Mouse (Mus musculus) embryonic stem cell, embryonic (primary cell): ENCODE results near the gene Srcin1.

Source experiments
- CTCF ChIA-PET, 4 experiments: fragments of 300-600 bp in 2 of 4; fragments of 350-600 bp in 2 of 4; sonication (Branson Sonifier 250); formaldehyde crosslinking; loops; one replicate each; lab custom pipeline; 2022; ENCODE audit warnings: inconsistent platforms in 2 of 4; lab: Charles Lee
- POLR2A ChIA-PET, 4 experiments: fragments of 300-600 bp in 2 of 4; fragments of 350-600 bp in 2 of 4; sonication (Branson Sonifier 250); formaldehyde crosslinking; loops; one replicate each; lab custom pipeline; 2022; ENCODE audit warnings: antibody characterized with exemption in 4 of 4, inconsistent platforms in 1 of 4; lab: Charles Lee

Srcin1 gene

DNA sequence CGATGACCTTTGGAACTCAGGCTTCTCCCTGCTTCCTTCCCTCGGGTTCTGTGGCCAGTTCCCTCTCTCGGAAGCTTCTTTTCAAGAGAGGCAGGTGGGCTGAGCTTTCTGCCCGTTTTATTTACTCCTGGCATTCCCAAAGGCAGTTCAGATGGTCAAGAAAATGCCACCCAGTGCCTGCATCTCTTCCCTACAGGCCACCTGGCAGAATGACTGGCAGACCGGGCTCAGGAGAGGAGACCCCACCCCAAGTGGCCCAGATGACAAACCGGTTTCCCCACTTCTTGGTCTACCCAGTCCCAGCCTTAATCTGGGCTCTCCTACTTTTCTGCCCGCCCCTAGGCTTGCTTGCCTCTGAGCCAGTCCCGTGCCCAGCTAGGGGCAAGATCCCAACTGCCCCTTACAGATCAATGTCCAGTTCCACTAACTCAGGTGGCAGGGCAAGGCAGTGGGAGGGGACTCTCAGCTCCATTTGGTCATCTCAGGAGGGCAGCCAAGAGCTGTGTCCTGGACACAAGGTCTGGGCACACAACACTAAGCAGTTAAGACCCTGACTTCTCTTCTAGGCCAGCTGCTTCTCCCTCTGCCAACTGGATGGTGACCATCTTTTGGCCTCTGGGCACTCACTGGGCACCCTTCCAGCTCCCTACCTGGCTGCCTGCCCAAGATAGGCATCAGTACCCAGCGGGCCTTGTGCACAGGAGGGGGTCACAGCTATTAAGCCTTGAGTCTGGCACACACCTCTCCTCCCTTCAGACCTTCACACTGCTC is at the start of gene Srcin1:
Gene Srcin1 (minus strand): TSS at position 51 of the 771 bp plus-strand sequence.
- CTCF ChIA-PET = interaction anchor here (0.5 to 2.1 kb wide), 42 partner anchors 9 to 1524 kb away, joined by 3 to 36 read pairs (median 4); no protein-coding TSS in a partner anchor

DNA sequence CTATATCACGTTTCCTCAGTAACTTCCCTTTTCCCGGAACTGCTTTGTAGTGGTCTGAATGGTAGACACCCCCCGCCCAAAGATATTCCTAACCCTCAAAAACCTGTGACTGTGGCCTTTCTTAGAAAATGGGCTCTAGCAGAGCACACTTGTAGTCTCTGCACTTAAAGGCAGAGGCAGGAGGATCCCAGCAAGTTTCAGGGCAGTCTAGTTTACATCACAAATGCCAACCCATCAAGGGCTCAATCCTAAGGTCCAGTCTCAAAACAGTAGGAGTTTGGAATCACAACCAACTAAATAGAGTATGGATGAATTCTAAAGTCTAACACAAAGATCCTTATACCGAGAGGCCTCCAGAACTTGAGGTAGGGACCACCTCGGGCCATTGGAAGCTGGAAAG is 49.6 kb upstream of the Srcin1 start:
- ChIA-PET CTCF (interaction anchor here in 3 of 4 experiments (0.7 to 2.1 kb wide), 12 partner anchors 13 to 223 kb away, joined by 3 to 12 read pairs (median 4); no protein-coding TSS in a partner anchor), POLR2A (interaction anchor here in 3 of 4 experiments (0.7 to 7.4 kb wide), 47 partner anchors 8 to 310 kb away, joined by 3 to 145 read pairs (median 7); partner anchors contain the start of genes Mllt6 (in 2 of the 3), Mrpl45 (in 1 of the 3), Pcgf2 (in 1 of the 3) and Pip4k2b (in 1 of the 3))

More for the DNA sequence above, at the start of gene Srcin1:
- POLR2A ChIA-PET = interaction anchor here in 3 of 4 experiments (0.6 to 3.2 kb wide), 32 partner anchors 10 to 1342 kb away, joined by 3 to 17 read pairs (median 4); partner anchors contain the start of genes Arhgap23 (in 1 of the 3) and Mrpl45 (in 1 of the 3)

DNA sequence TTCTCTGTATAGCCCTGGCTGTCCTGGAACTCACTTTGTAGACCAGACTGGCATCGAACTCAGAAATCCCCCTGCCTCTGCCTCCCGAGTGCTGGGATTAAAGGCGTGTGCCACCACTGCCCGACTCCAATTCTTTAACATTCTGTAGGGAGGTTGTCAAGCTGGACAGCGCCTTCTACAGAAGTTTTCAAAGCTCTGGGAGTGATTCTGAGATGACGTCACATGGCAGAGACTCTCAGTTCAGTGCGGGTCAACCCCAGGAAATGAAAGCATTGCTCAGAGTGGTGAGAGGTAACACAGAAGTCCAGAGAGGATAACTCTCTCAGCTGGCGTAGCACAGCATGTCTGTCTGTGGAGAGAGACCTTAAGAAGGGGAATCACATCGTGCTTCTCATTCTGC is 47.2 kb upstream of the Srcin1 start:
- ChIA-PET POLR2A (interaction anchor here in 3 of 4 experiments (0.6 to 1.5 kb wide), 10 partner anchors 9 to 1275 kb away, joined by 3 to 6 read pairs (median 4); partner anchors contain the start of gene Psmb3 (in 1 of the 3)), CTCF (interaction anchor here in 3 of 4 experiments (0.9 to 1.8 kb wide), 6 partner anchors 92 to 154 kb away, joined by 3 to 10 read pairs (median 3); no protein-coding TSS in a partner anchor)

DNA sequence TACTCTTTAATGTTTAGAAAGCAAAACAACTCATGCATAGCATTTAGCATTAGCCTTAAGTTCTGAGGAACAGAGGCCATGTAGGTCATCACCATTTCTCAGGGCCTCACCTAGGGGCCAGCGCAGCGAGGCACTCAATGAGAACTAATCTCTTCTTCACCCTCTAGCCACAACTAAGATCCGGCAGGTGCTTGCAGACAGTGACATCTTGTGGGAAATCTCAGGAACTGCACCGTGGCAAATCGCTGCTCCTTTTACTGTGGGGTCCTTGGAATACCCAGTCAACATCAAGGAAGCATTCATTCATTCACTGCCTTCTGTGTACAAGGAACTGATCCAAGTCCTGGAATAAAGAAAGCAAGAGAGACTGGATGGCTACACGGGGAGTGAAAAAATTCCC is 46.5 kb upstream of the Srcin1 start:
- POLR2A ChIA-PET = interaction anchor here in 1 of 4 experiments (0.9 to 1.0 kb wide), 3 partner anchors 10 to 133 kb away, joined by 3 to 4 read pairs (median 3); no protein-coding TSS in a partner anchor
- CTCF ChIA-PET = interaction anchor here in 1 of 4 experiments (0.9 kb wide), 1 partner anchor 133 kb away, joined by 5 read pairs; no protein-coding TSS in a partner anchor

DNA sequence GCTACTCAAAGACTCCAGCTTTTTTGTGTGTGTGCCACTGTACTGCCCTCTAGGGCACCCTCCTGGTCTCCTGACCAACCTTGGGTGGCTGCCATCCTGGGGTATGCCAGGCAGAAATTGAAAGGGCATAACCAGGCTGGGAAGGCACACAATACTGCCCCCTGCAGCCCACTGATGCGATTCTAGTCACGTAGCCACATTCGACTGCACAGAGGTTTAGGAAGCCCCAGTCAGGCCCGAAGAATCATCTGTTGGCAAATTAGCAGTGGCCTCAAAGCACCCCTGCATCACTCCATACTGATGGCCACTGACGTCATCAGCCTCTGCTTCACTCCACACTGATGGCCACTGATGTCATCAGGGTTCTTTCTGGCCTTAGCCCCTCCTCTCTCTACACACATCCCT is 43.4 kb upstream of the Srcin1 start:
- ChIA-PET POLR2A (interaction anchor here in 3 of 4 experiments (0.5 to 10.9 kb wide), 23 partner anchors 9 to 752 kb away, joined by 3 to 102 read pairs (median 3); partner anchors contain the start of gene Epop (in 2 of the 3)), CTCF (interaction anchor here in 3 of 4 experiments (0.6 to 2.3 kb wide), 15 partner anchors 9 to 185 kb away, joined by 3 to 10 read pairs (median 3); no protein-coding TSS in a partner anchor)

DNA sequence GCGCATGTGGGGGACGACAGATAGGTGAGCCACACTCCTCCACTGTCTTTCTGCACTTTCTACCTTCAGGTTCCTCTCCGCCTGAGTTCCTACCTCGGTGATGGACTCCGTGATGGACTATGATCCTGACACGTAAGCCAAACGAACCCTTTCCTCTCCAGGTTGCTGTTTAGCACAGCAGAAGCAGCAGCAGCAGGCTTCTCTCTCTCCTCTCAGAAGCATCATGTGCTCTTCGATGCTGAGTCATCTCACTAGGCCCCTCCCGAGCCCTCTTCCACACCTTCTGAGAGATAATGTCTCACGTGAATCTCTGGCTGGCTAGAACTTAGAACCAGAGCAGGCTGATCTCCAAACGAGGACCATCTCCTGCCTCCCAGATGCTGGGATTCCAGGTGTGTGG is 42.4 kb upstream of the Srcin1 start:
- POLR2A ChIA-PET = interaction anchor here in 2 of 4 experiments (0.7 to 10.9 kb wide), 13 partner anchors 10 to 128 kb away, joined by 3 to 102 read pairs (median 3); partner anchors contain the start of gene Epop (in 1 of the 2)
- CTCF ChIA-PET = interaction anchor here in 3 of 4 experiments (0.5 to 2.3 kb wide), 5 partner anchors 49 to 131 kb away, joined by 3 to 10 read pairs (median 6); no protein-coding TSS in a partner anchor

DNA sequence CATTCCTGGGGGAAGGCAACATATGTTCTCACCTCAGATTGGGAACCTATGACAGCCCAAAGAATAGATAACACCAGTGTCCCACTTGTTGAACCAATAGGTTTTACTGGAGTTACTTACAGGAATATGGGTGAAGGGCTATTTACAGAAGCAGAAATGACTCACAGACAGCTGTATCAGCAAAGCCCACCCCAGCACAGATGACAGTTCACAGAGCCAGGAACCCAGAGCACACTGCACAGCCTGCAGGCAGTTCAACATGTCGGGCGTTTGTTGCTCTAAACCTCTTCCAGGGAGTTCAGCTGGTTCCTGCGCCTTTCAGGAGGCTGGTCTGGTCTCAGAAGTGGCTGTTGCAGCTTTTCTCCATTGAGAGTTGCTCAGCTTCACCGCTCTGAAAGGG is 39.3 kb upstream of the Srcin1 start:
- ChIA-PET CTCF (interaction anchor here in 2 of 4 experiments (0.6 to 1.2 kb wide), 3 partner anchors 58 to 350 kb away, joined by 3 to 4 read pairs (median 3); no protein-coding TSS in a partner anchor), POLR2A (interaction anchor here in 1 of 4 experiments (0.8 to 10.9 kb wide), 5 partner anchors 9 to 34 kb away, joined by 3 to 102 read pairs (median 6); partner anchors contain the start of gene Epop)

DNA sequence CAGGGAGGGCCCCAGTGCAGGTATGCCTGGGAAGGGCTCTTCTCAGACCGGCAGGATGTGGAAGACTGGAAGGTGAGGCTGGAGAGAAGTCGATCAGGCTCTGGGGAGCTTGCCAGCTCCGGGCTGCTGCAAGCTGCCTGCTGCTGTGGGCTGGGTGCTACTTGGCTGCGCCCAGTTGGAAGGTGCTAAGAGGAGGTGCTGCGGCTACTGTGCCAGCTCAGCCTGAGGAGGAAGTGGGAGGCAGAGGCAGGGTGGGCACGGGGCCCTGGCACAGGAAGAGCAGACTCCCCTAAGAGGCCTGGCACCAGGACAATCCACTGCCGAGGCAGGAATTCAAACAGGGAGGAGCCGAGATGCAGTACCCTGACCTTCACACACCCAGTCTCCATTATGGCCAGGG is 35.1 kb upstream of the Srcin1 start:
- CTCF ChIA-PET = interaction anchor here in 3 of 4 experiments (0.6 to 2.1 kb wide), 5 partner anchors 15 to 801 kb away, joined by 4 to 13 read pairs (median 5); partner anchors contain the start of gene Erbb2 (in 1 of the 3)
- POLR2A ChIA-PET = interaction anchor here in 3 of 4 experiments (0.7 to 10.9 kb wide), 8 partner anchors 10 to 142 kb away, joined by 3 to 102 read pairs (median 7); partner anchors contain the start of gene Epop (in 1 of the 3)

DNA sequence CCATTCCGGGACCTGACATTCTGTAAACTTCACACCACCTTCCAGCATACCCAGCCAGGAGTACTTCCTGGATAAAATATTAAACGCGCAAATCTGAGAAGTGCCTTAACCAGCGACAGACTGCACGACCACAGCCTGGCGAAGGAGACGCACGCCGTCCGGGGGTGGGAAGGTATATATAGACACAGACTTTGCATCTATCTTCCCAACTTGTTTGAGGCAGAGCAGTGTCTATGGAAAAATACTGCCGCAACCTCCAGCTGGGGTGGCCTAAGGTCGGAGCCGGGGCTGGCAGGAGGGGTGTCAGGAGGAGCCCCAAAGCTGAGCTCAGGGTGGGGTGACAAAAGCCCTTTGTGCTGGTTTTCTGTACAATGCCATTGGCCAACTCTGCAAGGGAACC is 33.8 kb upstream of the Srcin1 start:
- POLR2A ChIA-PET = interaction anchor here in 1 of 4 experiments (1.0 kb wide), 1 partner anchor 21 kb away, joined by 3 read pairs; no protein-coding TSS in a partner anchor

DNA sequence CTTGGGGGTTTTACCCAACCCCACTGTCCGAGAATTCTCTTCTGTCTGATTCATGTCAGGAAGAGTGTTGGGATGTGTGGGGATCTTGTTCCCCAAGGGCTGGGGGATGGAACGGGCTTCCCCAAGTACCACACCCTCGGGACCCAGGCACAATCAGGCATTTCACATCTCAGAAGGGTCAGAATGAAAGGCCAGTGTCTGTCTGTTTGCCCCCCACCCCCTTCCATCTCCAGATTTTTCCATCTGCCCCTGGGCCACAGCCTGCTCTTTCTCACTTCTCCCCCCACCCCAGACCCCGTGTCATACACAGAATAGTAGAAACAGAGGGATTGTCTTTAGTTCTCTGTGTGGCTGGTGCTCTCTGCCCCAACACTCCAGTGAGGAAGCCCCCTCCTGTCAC is 32.9 kb upstream of the Srcin1 start:
- ChIA-PET CTCF (no interaction called here), POLR2A (interaction anchor here in 1 of 4 experiments (1.6 kb wide), 1 partner anchor 8 kb away, joined by 3 read pairs; no protein-coding TSS in a partner anchor)

More for the DNA sequence above, 33.8 kb upstream of the Srcin1 start:
- CTCF ChIA-PET = no interaction called here

DNA sequence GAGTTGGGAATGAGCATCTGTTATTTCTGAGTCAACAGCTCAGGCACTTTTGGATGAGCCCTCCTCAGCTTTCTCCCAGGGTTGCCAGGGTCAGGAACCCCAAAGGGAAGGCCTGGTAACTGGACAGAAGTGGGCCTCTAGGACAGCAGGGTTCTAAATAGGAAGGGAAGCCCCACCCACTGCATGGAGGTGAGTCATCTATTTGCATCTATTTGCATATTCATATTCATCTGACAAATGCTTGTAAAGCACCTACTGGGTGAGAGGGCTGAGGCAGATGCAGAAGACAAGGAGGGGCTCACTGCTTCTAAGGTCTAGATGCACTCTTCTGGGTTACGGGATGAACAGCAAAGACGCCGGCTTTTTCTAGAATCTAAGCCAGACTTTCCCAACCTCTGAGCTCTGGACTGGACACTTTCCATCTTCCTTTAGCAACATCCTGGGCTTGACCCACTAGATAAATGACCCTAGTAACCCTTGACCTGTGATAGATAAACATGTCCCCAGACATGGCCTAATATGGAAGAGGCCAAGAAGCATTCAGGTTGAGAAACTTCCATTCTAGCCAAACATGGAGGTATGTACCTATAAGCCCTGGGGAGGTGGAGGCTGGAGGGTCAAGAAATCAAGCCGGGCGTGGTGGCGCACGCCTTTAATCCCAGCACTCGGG is 31.2 kb upstream of the Srcin1 start:
- ChIA-PET CTCF (interaction anchor here in 3 of 4 experiments (0.6 kb wide), 3 partner anchors 12 to 628 kb away, joined by 3 to 4 read pairs (median 3); no protein-coding TSS in a partner anchor), POLR2A (interaction anchor here in 3 of 4 experiments (0.5 to 1.9 kb wide), 14 partner anchors 8 to 1851 kb away, joined by 3 to 10 read pairs (median 3); partner anchors contain the start of gene Npepps (in 1 of the 3))

DNA sequence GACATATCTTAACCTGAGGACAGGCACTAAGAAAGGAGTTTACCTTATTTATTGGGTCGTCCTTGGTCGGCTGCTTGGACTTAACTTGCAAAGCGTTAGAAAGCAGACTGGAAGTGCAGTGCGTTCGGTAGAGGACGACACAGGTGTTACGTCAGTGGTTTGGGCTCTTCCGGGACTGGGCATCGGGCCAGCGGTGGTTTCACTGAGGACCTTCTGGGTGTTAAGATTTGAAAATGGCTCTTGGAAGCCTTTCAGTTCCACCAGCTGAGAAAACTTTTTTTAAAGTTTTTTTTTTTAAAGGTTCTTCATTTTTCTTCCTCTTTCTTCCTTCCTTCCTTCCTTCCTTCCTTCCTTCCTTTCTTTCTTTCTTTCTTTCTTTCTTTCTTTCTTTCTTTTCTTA is 27.9 kb upstream of the Srcin1 start:
- POLR2A ChIA-PET = interaction anchor here in 2 of 4 experiments (0.6 to 3.9 kb wide), 5 partner anchors 14 to 169 kb away, joined by 3 to 16 read pairs (median 3); partner anchors contain the start of gene Epop (in 1 of the 2)

DNA sequence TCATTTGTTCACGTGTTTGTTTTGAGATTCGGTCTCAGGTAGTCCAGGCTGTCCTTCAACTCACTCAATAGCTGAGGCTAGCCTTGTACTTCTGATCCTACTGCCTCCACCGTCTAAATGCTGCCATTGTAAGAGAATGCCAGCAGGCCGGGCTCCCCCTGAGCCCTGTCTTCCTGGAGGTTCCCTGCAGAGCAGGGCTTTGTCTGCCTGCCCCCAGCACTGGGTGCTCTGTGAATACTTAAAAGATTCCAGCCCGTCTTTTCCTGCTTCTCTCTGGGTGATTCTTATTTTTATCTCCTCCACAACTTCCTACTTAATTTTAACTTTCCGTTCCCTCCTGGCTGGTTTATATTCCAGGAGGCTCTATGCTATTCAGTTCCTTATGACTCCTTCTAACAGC is 26.2 kb upstream of the Srcin1 start:
- ChIA-PET POLR2A (interaction anchor here (0.5 to 5.8 kb wide), 23 partner anchors 9 to 1639 kb away, joined by 3 to 102 read pairs (median 3); partner anchors contain the start of genes 1700001P01Rik (in 1 of the 4), Epop (in 1 of the 4), Pcgf2 (in 1 of the 4) and Pip4k2b (in 1 of the 4)), CTCF (interaction anchor here in 3 of 4 experiments (0.5 to 1.4 kb wide), 8 partner anchors 44 to 329 kb away, joined by 3 to 7 read pairs (median 4); no protein-coding TSS in a partner anchor)

More for the DNA sequence above, 27.9 kb upstream of the Srcin1 start:
- CTCF ChIA-PET = interaction anchor here in 1 of 4 experiments (0.7 to 0.9 kb wide), 2 partner anchors 114 to 118 kb away, joined by 3 to 6 read pairs; no protein-coding TSS in a partner anchor

DNA sequence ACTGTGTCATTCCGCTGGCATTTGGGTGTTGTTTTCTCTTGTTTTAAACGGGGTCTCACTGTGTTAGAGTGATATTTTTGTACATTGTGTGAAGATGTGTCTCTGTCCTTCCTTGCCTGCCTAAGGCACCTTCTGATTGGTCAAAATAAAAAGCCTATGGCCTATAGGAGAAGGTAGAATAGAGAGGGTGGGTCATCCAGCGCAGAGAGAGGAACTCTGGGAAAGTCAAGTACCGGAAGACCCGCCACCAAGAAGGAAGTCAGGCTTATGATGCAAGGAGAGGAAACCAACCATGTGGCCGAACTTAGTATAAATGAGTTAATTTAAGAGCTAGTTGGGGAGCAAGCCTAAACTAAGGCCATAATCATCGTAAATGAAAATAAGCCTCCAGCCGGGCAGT is 23.1 kb upstream of the Srcin1 start:
- CTCF ChIA-PET = interaction anchor here in 2 of 4 experiments (0.9 to 1.5 kb wide), 10 partner anchors 10 to 209 kb away, joined by 3 to 10 read pairs (median 4); partner anchors contain the start of gene Epop (in 1 of the 2)
- POLR2A ChIA-PET = interaction anchor here (0.6 to 5.8 kb wide), 73 partner anchors 8 to 284 kb away, joined by 3 to 102 read pairs (median 4); partner anchors contain the start of genes Epop (in 2 of the 4), Pip4k2b (in 2 of the 4), Srcin1 (in 2 of the 4) and Arhgap23 (in 1 of the 4)

DNA sequence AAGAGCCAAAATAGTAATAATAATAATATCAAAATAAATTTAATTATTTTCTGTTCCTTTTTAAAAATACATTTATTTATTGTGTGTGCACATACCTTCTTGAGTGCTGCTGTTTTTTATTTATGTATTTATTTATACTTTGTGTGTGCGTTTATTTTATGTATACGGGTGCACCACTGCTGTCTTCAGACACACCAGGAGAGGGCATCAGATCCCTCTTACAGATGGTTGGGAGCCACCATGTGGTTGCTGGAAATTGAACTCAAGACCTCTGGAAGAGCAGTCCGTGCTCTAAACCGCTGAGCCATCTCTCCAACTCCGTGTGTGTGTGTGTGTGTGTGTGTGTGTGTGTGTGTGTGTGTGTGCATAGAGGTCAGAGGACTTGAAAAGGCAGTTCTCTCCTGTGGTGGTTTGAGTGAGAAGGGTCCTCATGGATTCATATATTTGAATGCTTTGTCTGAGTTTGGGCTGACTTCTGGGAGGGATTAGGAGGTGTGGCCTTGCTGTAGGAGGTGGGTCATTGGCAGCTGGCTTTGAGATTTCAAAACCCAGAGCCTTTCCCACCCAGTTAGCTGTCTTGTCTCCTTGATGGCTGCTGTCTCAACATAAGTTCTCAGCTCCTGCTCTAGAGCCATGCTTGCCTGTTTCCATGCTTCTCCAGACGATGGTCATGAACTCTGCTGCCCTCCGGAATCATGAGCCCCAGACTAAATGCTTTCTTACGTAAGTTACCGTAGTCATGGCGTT is 22.1 kb upstream of the Srcin1 start:
- CTCF ChIA-PET = interaction anchor here (0.5 to 1.5 kb wide), 29 partner anchors 8 to 359 kb away, joined by 3 to 10 read pairs (median 3); partner anchors contain the start of genes Epop (in 2 of the 4), Psmb3 (in 1 of the 4) and Socs7 (in 1 of the 4)
- POLR2A ChIA-PET = interaction anchor here (0.6 to 5.8 kb wide), 82 partner anchors 9 to 1618 kb away, joined by 3 to 102 read pairs (median 4); partner anchors contain the start of genes Epop (in 3 of the 4), Pip4k2b (in 2 of the 4), Srcin1 (in 2 of the 4) and 1700001P01Rik (in 1 of the 4)
